Mouse (Mus musculus): ENCODE measurements around the gene Hoxa11. TPM values are rescaled to one million over a fixed set of nuclear protein-coding genes. Genes with fewer than 3 reads are reported as not detected.

Gene Hoxa11
- polyA plus RNA-seq, 1 experiment, result 0.25 TPM

GRCm38 (mm10) chr6:52248638-52249414 lies 3.2 kb upstream of the Hoxa11 start:
- Histone ChIP-seq H3K4me1 (ENCODE audit: control insufficient read depth, insufficient read depth, low read length) (no peaks in the 10 kb centered on the region), H3K4me3 (ENCODE audit: insufficient read depth, low read length) (peak overlapping the region; percentile 17; the same call in 1 of the 2 replicates), H3K27ac (ENCODE audit: insufficient read depth, low read depth, low read length) (no peak overlapping the region)
- TF ChIP-seq CTCF (IDR thresholded peaks at IDR 0.05; ENCODE audit: low read depth, low read length) (no peak), POLR2A (IDR thresholded peaks at IDR 0.05; ENCODE audit: borderline replicate concordance, low read depth, low read length) (no peak)

- Histone ChIP-seq H3K4me3 (ENCODE audit: insufficient read depth, low read length) (no peak overlapping the region), H3K4me1 (ENCODE audit: control insufficient read depth, insufficient read depth, low read length) (no peaks in the 10 kb centered on the region), H3K27ac (ENCODE audit: insufficient read depth, low read depth, low read length) (no peak overlapping the region)
- no peak for TF ChIP-seq POLR2A (IDR thresholded peaks at IDR 0.05; ENCODE audit: borderline replicate concordance, low read depth, low read length)
Observed at GRCm38 (mm10) chr6:52247766-52248637, 2.4 kb upstream of the Hoxa11 start.

GRCm38 (mm10) chr6:52246916-52247315 lies 1.3 kb upstream of the Hoxa11 start:
- Histone ChIP-seq H3K4me1 (ENCODE audit: control insufficient read depth, insufficient read depth, low read length) (no peaks in the 10 kb centered on the region), H3K4me3 (ENCODE audit: insufficient read depth, low read length) (no peak overlapping the region), H3K27ac (ENCODE audit: insufficient read depth, low read depth, low read length) (no peak overlapping the region)
- TF ChIP-seq CTCF (IDR thresholded peaks at IDR 0.05; ENCODE audit: low read depth, low read length) (no peak), POLR2A (IDR thresholded peaks at IDR 0.05; ENCODE audit: borderline replicate concordance, low read depth, low read length) (no peak)

- Histone ChIP-seq H3K4me1 (ENCODE audit: control insufficient read depth, insufficient read depth, low read length) (no peaks in the 10 kb centered on the region), H3K4me3 (ENCODE audit: insufficient read depth, low read length) (peak overlapping the region; percentile 11; the same call in 1 of the 2 replicates), H3K27ac (ENCODE audit: insufficient read depth, low read depth, low read length) (no peak overlapping the region)
- TF ChIP-seq CTCF (IDR thresholded peaks at IDR 0.05; ENCODE audit: low read depth, low read length) (no peak), POLR2A (IDR thresholded peaks at IDR 0.05; ENCODE audit: borderline replicate concordance, low read depth, low read length) (no peak)
Observed at GRCm38 (mm10) chr6:52246403-52246803, 793 bp upstream of the Hoxa11 start.

GRCm38 (mm10) chr6:52245040-52245756 lies 412 bp downstream of the Hoxa11 start:
- TF ChIP-seq POLR2A (IDR thresholded peaks at IDR 0.05; ENCODE audit: borderline replicate concordance, low read depth, low read length) (no peak), CTCF (IDR thresholded peaks at IDR 0.05; ENCODE audit: low read depth, low read length) (no peak)
- Histone ChIP-seq H3K27ac (ENCODE audit: insufficient read depth, low read depth, low read length) (no peak overlapping the region), H3K4me1 (ENCODE audit: control insufficient read depth, insufficient read depth, low read length) (no peaks in the 10 kb centered on the region; the same call in 1 of the 2 replicates), H3K4me3 (ENCODE audit: insufficient read depth, low read length) (no peak overlapping the region)

- TF ChIP-seq POLR2A (IDR thresholded peaks at IDR 0.05; ENCODE audit: borderline replicate concordance, low read depth, low read length) (no peak), CTCF (IDR thresholded peaks at IDR 0.05; ENCODE audit: low read depth, low read length) (no peak)
- Histone ChIP-seq H3K27ac (ENCODE audit: insufficient read depth, low read depth, low read length) (no peak overlapping the region), H3K4me1 (ENCODE audit: control insufficient read depth, insufficient read depth, low read length) (no peaks in the 10 kb centered on the region; the same call in 1 of the 2 replicates), H3K4me3 (ENCODE audit: insufficient read depth, low read length) (no peak overlapping the region)
Observed at GRCm38 (mm10) chr6:52244471-52245039, 1.1 kb downstream of the Hoxa11 start.

GRCm38 (mm10) chr6:52243681-52244121 lies 1.9 kb downstream of the Hoxa11 start:
- no peak overlapping the region for H3K4me3 ChIP-seq (ENCODE audit: insufficient read depth, low read length)
- no peak overlapping the region for H3K27ac ChIP-seq (ENCODE audit: insufficient read depth, low read depth, low read length)
- TF ChIP-seq CTCF (IDR thresholded peaks at IDR 0.05; ENCODE audit: low read depth, low read length), result no peak
- H3K4me1 ChIP-seq (ENCODE audit: control insufficient read depth, insufficient read depth, low read length), result no peaks in the 10 kb centered on the region; the same call in 1 of the 2 replicates

GRCm38 (mm10) chr6:52242801-52243332 lies 2.7 kb downstream of the Hoxa11 start:
- Histone ChIP-seq H3K27ac (ENCODE audit: insufficient read depth, low read depth, low read length) (no peak overlapping the region), H3K4me1 (ENCODE audit: control insufficient read depth, insufficient read depth, low read length) (no peaks in the 10 kb centered on the region; the same call in 1 of the 2 replicates), H3K4me3 (ENCODE audit: insufficient read depth, low read length) (no peak overlapping the region)
- TF ChIP-seq POLR2A (IDR thresholded peaks at IDR 0.05; ENCODE audit: borderline replicate concordance, low read depth, low read length) (no peak), CTCF (IDR thresholded peaks at IDR 0.05; ENCODE audit: low read depth, low read length) (no peak)
